Mouse (Mus musculus) liver, postnatal 0 days (tissue): Measurements from ENCODE around the gene Lin37. TPM values are rescaled to one million over a fixed set of nuclear protein-coding genes. Genes with fewer than 3 reads are reported as not detected.

ENCODE experiments used
- ATAC-seq: fragments of 200-750 bp; cut with Nextera tagmentation; 2 replicates; pipeline ENCODE4 v1.8.0; 2017; ENCODE audit warnings: mild to moderate bottlenecking, moderate library complexity
- DNase-seq: peaks from one replicate; pipeline ENCODE4 v3.0.0-alpha.2; 2016
- H3K27ac ChIP-seq: fragments of 300-500 bp; sonication (generic); 2 replicates; pipeline ENCODE4 v1.5.1; 2014; ENCODE audit warnings: antibody characterized with exemption, moderate library complexity, mild to moderate bottlenecking, low read depth
- H3K27me3 ChIP-seq: fragments of 300-500 bp; sonication (generic); 2 replicates; pipeline ENCODE4 v1.6.1; 2014; ENCODE audit warnings: low read length, control low read depth, mixed read lengths; ENCODE audit not compliant: insufficient read depth
- H3K36me3 ChIP-seq: fragments of 300-500 bp; sonication (generic); replicated peaks from 2 replicates; pipeline ENCODE4 v1.6.1; 2014; ENCODE audit warnings: mild to moderate bottlenecking, control low read depth, low read length, moderate library complexity, mixed read lengths; ENCODE audit not compliant: insufficient read depth
- H3K4me1 ChIP-seq: fragments of 300-500 bp; sonication (generic); 2 replicates; pipeline ENCODE4 v1.6.1; 2014; ENCODE audit warnings: antibody characterized with exemption, mild to moderate bottlenecking, control low read depth; ENCODE audit not compliant: insufficient read depth
- H3K4me2 ChIP-seq: fragments of 300-500 bp; sonication (generic); 2 replicates; pipeline ENCODE4 v1.6.1; 2014; ENCODE audit warnings: low read depth, mild to moderate bottlenecking, low read length, moderate library complexity, mixed read lengths
- H3K4me3 ChIP-seq: fragments of 300-500 bp; sonication (generic); 2 replicates; pipeline ENCODE4 v1.5.1; 2014; ENCODE audit warnings: low read depth, low read length
- H3K9ac ChIP-seq: fragments of 300-500 bp; sonication (generic); replicated peaks from 2 replicates; pipeline ENCODE4 v1.6.1; 2014; ENCODE audit warnings: mild to moderate bottlenecking, moderate library complexity
- H3K9me3 ChIP-seq: fragments of 300-500 bp; sonication (generic); 2 replicates; pipeline ENCODE4 v1.6.1; 2016; ENCODE audit warnings: mild to moderate bottlenecking, control low read depth, low read length, mixed read lengths
- CTCF ChIP-seq: sonication (generic); IDR thresholded peaks from 2 replicates; pipeline ENCODE4 v1.5.1; 2016; ENCODE audit warnings: antibody characterized with exemption, low read depth
- EP300 ChIP-seq: IDR thresholded peaks from 2 replicates; pipeline ENCODE4 v1.6.1; 2016; ENCODE audit warnings: antibody characterized with exemption, low read depth, mild to moderate bottlenecking
- WGBS: fragments of 180-500 bp; shearing (Covaris S2); extraction: QIAGEN DNeasy Blood & Tissue Kit; methylation state at CpG from one replicate; pipeline ENCODE4 v1.1.7; 2014; ENCODE audit not compliant: insufficient replicate concordance; 5-methylcytosine and 5-hydroxymethylcytosine counted together
- polyA plus RNA-seq: library from polyadenylated mRNA; unstranded; fragments of >200 nt; fragmentation: Nextera tagmentation; extraction: Ambion mirVana; gene quantifications from 2 replicates; pipeline ENCODE4 v1.2.1, GENCODE M21; 2015

Gene Lin37
- polyA plus RNA-seq, 1 experiment from 2014 or later, result 16.0 TPM

DNA sequence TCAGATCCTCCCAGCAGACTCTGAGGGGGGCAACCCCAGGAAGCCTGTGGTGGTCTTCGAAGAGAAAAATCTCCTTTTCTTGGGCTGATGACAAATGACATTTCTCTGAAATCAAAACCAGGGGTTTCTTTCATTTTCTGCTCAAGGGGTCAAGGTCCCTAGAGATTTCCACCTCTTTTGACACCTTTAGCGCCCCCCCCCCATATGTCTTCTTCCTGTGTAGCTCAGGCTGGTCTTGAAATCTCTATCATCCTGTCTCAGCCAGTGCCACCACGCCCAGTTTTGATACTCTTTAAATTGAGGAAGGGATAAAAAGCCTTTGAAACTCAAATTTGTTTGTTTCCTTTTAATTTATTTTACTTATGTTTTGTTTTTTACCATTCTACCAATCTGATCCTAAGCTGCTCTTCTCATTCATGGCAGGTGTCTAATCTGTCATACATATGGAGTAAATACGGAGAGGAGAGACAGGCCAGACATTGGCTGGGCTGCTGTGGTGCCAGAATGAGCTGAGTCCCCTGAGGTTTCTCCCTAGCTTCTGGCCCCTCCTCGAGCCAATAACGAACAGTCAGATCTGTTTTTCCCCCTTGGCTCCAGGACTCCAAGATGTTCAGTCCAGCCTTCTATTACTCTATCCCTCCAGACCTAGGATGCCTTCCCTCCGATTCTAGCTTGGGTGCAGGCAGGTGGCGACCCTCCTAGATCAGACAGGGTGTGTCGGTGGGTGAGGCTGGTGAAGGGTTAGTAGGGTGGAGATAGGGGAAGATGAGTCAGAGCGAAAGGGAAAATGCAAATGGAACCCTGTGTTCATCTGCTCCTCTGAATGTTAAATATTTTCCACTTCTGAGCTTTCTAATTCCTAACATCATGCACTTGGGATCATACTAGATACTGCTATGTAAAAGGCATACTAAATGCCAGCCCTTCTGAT, 34.2 kb upstream of the Lin37 start:
- WGBS, result 66% methylated on average over 10 of the region's 10 CpGs
- Histone ChIP-seq H3K36me3 (no peaks in the 10 kb centered on the region), H3K27me3 (no peaks in the 10 kb centered on the region), H3K27ac (no peak overlapping the region), H3K4me3 (no peak overlapping the region), H3K4me2 (no peak overlapping the region), H3K9me3 (no peaks in the 10 kb centered on the region), H3K9ac (no peak overlapping the region), H3K4me1 (0 out of 2 replicates have a peak, but pooled peaks cover 13% of the 10 kb centered on the region)
- DNase-seq (no peak), ATAC-seq (no peak)
- TF ChIP-seq EP300 (no peak), CTCF (no peak)

DNA sequence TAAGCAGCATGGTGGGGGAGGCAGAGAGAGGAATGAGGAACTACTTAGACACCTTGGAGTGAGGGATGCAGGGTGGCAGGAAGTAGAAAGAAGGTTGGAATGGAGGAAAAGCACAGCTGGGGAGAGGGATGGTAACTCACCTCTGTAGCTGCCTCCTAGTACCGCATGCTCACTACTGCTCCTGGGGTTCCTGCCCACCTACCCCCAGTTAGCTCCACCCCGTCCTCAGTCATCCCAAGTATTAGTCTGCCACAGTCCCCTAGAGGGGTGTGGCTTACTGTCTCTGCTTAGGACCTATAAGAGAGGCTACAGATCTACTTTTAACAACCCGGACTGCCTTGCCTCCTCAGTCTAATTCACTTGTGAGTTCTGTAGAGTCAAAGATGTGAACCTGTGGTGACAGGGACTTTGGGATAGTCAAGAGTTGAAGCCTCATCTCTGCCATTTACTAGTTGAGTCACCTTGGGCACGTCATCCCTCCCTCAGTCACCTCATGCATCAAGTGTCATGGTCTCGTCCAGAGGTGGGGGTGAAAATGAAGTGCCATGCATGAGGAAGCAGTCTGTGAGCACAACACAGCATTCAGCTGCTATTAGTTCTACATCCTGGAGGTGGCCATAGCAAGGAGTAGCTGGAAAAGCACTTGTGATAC, 33.3 kb upstream of the Lin37 start:
- Histone ChIP-seq H3K4me1 (0 out of 2 replicates have a peak, but pooled peaks cover 13% of the 10 kb centered on the region), H3K27me3 (no peaks in the 10 kb centered on the region), H3K9me3 (no peaks in the 10 kb centered on the region), H3K4me3 (no peak overlapping the region), H3K36me3 (no peaks in the 10 kb centered on the region), H3K4me2 (no peak overlapping the region), H3K9ac (no peak overlapping the region), H3K27ac (no peak overlapping the region)
- TF ChIP-seq CTCF, result no peak
- TF ChIP-seq EP300, result no peak
- WGBS, result 59% methylated on average over 5 of the region's 5 CpGs
- ATAC-seq (no peak), DNase-seq (no peak)

DNA sequence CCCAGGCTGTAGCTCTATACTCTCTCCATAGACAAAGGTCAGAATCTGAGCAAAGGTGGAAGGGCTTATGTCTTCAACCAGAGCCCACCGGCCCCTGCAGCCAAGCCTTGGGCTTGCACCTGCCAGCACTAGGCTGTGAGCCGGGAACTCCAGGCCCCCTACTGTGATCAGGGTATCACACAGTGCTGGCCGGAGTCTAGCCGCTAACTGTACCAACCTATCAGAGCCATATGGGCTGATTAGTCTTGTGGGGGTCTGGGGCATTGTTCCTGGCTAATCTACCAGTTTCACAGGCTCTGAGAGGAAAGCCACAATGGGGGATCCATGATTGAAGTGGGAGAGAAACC, 31.9 kb upstream of the Lin37 start:
- no peaks in the 10 kb centered on the region for H3K9me3 ChIP-seq
- no peak overlapping the region for H3K9ac ChIP-seq
- DNase-seq (no peak), ATAC-seq (no peak)
- TF ChIP-seq EP300, result no peak
- no peak for TF ChIP-seq CTCF
- no peak overlapping the region for H3K27ac ChIP-seq
- no peak overlapping the region for H3K4me2 ChIP-seq
- H3K4me1 ChIP-seq, result peaks cover 22% of the 10 kb centered on the region; the same call in 1 of the 2 replicates
- no peaks in the 10 kb centered on the region for H3K27me3 ChIP-seq
- 79% methylated on average over 4 of the region's 4 CpGs for WGBS
- peaks cover 2% of the 10 kb centered on the region; the same call in 1 of the 2 replicates for H3K36me3 ChIP-seq
- H3K4me3 ChIP-seq, result no peak overlapping the region

DNA sequence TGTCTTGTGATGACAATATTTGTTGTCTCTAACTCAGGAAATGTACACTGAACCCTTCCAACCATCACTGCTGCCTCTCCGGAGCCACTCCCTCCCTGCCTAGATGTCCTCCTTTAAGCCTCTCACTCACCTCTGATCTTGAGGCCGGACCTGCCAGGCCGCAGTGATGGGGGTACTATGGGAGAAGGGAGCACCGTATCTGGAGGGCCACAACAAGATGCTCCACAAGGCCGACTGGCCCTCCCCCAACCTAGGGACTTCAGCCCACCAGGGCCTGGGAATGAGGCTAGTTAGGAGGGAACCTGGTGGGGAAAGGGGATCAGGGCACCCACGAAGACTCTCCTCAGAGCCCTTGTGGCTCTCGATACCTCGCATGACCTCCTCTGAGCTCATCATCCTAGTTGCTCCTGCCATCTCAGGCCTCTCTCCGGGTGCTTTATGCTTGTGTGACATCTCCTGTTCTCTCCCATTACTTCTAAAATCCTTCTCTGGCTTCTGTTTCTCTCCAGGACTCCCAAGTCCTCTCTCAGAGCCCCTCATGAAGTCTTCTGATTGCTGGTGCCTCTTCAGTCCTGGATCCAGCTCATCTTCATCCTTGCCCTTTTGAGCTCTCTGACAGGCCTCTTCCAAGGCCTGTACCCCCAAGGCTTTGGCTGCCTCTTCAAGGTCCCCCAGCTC, 31.4 kb upstream of the Lin37 start:
- Histone ChIP-seq H3K9ac (no peak overlapping the region; the same call in 1 of the 2 replicates), H3K36me3 (peaks cover 7% of the 10 kb centered on the region; the same call in 1 of the 2 replicates), H3K4me1 (peaks cover 22% of the 10 kb centered on the region; the same call in 1 of the 2 replicates), H3K4me2 (peak overlapping the region; percentile 88), H3K27ac (peak overlapping the region; percentile 61; the same call in 1 of the 2 replicates), H3K27me3 (no peaks in the 10 kb centered on the region), H3K9me3 (no peaks in the 10 kb centered on the region), H3K4me3 (peak overlapping the region; percentile 99; the same call in 1 of the 2 replicates)
- no peak for TF ChIP-seq CTCF
- TF ChIP-seq EP300, result no peak
- 84% methylated on average over 9 of the region's 9 CpGs for WGBS
- DNase-seq (no peak), ATAC-seq (no peak)

DNA sequence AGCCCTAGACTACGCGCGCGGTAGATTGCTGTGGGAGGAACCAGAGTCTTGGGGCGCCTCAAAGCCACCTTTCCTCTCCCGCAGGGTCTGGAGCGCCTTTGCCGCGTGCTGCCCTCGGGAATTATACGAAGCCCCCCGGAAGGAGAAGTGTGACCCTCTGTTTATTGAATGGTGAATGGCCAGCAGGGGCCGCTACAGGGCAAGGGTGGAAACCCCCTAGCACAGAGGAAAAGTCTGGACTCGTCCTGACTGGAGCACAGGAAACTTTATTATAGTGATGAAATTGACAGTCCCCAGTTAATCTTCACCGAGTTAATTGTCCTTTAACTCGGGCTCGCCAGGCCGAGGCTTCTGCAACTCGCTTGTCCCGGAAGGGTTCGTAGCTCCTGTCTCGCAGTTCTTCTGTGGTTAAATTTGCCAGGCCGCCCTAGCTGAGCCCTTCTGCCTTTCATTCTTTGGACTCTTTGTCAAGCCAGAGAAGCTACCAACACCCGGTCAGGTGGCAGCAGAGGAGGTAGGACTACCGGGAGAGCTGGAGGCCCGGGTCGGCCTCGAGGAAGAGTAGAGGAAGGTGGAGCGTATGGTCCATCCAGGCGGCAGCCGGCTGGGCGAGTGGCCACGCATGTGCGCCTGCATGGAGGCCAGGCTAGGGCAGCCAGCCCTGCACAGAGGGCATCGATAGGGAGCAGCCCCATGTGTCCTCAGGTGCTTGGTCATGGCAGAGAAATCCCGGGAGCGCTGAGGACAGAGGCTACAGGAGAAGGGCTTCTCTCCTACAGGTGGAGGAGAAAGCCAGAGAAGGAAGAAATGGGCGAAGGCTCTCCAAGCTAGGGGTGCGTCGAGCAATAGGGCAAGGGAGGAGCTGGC, 30.0 kb upstream of the Lin37 start:
- H3K9me3 ChIP-seq, result no peaks in the 10 kb centered on the region
- TF ChIP-seq EP300 (no peak), CTCF (peak; percentile 96)
- peak overlapping the region; percentile 99 for H3K4me3 ChIP-seq
- no peaks in the 10 kb centered on the region for H3K27me3 ChIP-seq
- WGBS, result 25% methylated on average over 40 of the region's 40 CpGs
- peak; percentile 89 for DNase-seq
- peaks cover 22% of the 10 kb centered on the region; the same call in 1 of the 2 replicates for H3K4me1 ChIP-seq
- H3K36me3 ChIP-seq, result peaks cover 21% of the 10 kb centered on the region
- H3K27ac ChIP-seq, result peak overlapping the region; percentile 97
- peak overlapping the region; percentile 99 for H3K9ac ChIP-seq
- H3K4me2 ChIP-seq, result peak overlapping the region; percentile 88
- peak; percentile 55 for ATAC-seq
